Mouse (Mus musculus) lung, postnatal 0 days (tissue): ENCODE results near the gene Fnip2. TPM values are rescaled to one million over a fixed set of nuclear protein-coding genes. Genes with fewer than 3 reads are reported as not detected.
"Not testable (repeated sequence)": the region's sequence is repeated elsewhere in the genome, so short reads cannot be mapped to it uniquely, and the experiment has no call there.

Experiments
- ATAC-seq: fragments of 200-750 bp; cut with Nextera tagmentation; 2 replicates; pipeline ENCODE4 v1.8.0; 2017; ENCODE audit warnings: moderate library complexity
- DNase-seq: peaks from one replicate; pipeline ENCODE4 v3.0.0-alpha.2; 2016; ENCODE audit warnings: low spot score
- H3K27ac ChIP-seq: fragments of 300-500 bp; sonication (generic); 2 replicates; pipeline ENCODE4 v1.5.1; 2014; ENCODE audit warnings: antibody characterized with exemption, mild to moderate bottlenecking, low read length, mixed read lengths
- H3K27me3 ChIP-seq: fragments of 300-500 bp; sonication (generic); replicated peaks from 2 replicates; pipeline ENCODE4 v1.6.1; 2014; ENCODE audit warnings: low read length, mixed read lengths; ENCODE audit not compliant: insufficient read depth
- H3K36me3 ChIP-seq: fragments of 300-500 bp; sonication (generic); 2 replicates; pipeline ENCODE4 v1.6.1; 2014; ENCODE audit warnings: low read length, mixed read lengths; ENCODE audit not compliant: insufficient read depth
- H3K4me1 ChIP-seq: fragments of 300-500 bp; sonication (generic); 2 replicates; pipeline ENCODE4 v1.6.1; 2014; ENCODE audit warnings: antibody characterized with exemption, low read depth, low read length, mixed read lengths; ENCODE audit not compliant: insufficient read depth
- H3K4me2 ChIP-seq: fragments of 300-500 bp; sonication (generic); replicated peaks from 2 replicates; pipeline ENCODE4 v1.6.1; 2014; ENCODE audit warnings: low read depth, mild to moderate bottlenecking, low read length, moderate library complexity, mixed read lengths
- H3K4me3 ChIP-seq: fragments of 300-500 bp; sonication (generic); 2 replicates; pipeline ENCODE4 v1.5.1; 2014; ENCODE audit warnings: low read depth, low read length
- H3K9ac ChIP-seq: fragments of 300-500 bp; sonication (generic); replicated peaks from 2 replicates; pipeline ENCODE4 v1.6.1; 2014; ENCODE audit warnings: low read depth, mild to moderate bottlenecking
- H3K9me3 ChIP-seq: fragments of 300-500 bp; sonication (generic); 2 replicates; pipeline ENCODE4 v1.6.1; 2016; ENCODE audit warnings: low read length, mixed read lengths
- CTCF ChIP-seq: IDR thresholded peaks from 2 replicates; pipeline ENCODE4 v1.5.1; 2016; ENCODE audit warnings: antibody characterized with exemption, mild to moderate bottlenecking
- EP300 ChIP-seq: IDR thresholded peaks from 2 replicates; pipeline ENCODE4 v1.6.1; 2016; ENCODE audit warnings: antibody characterized with exemption, mild to moderate bottlenecking, control low read depth
- WGBS: fragments of 180-500 bp; shearing (Covaris S2); extraction: QIAGEN DNeasy Blood & Tissue Kit; methylation state at CpG from one replicate; pipeline ENCODE4 v1.1.7; 2014; 5-methylcytosine and 5-hydroxymethylcytosine counted together
- polyA plus RNA-seq: library from polyadenylated mRNA; unstranded; fragments of >200 nt; fragmentation: Nextera tagmentation; extraction: Ambion mirVana; gene quantifications from 2 replicates; pipeline ENCODE4 v1.2.1, GENCODE M21; 2015

Fnip2 gene
- polyA plus RNA-seq, 1 experiment from 2014 or later, result 3.5 TPM

DNA sequence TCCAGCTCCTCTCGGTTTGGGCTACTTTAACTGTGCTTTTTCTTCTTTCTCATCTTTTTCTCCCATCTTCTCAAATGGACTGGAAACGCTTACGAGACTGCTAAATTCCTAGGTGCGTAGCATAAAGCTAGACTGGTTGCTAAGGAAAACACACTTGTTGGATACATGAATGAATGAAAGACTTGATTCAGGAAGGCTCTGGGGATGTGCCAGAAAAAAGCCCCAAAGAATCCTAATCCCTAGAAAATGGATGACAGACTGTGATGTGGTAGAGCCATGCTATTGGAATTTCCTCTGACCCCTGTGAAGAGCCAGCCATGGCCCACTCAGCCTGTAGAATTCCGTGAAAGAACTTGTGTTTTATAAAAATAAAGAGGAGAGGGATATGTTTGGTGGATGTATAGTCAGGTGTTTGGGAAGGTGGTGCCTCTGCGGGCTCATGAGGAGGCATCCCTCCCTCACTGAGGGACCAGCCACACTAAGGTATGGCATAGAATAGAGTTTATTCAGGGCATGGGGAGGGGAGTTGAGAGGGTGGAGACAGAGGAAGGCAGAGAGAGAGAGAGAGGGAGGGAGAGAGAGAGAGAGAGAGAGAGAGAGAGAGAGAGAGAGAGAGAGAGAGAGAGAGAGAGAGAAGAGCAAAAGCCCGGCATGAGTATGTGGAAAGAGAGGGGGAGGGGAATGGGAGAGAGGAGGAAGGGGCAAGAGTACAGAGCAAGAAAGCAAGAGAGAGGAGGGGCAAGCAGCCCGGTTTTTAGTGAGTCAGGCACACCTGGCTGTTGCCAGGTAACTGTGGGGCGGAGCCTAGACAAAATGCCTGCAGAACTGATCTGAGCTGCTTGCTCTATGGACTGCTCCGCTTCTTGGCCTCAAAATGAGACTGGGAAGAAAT is 8.2 kb upstream of the Fnip2 start:
- Histone ChIP-seq H3K27me3 (no peaks in the 10 kb centered on the region), H3K9me3 (no peaks in the 10 kb centered on the region), H3K4me2 (no peak overlapping the region), H3K27ac (no peak overlapping the region), H3K4me3 (no peak overlapping the region), H3K4me1 (no peaks in the 10 kb centered on the region), H3K9ac (no peak overlapping the region), H3K36me3 (no peaks in the 10 kb centered on the region)
- peak; percentile 77 for ATAC-seq
- TF ChIP-seq EP300, result no peak
- no peak for TF ChIP-seq CTCF
- peak; percentile 57 for DNase-seq
- 35% methylated on average over 10 of the region's 10 CpGs for WGBS

- H3K9ac ChIP-seq, result no peak overlapping the region
- H3K4me1 ChIP-seq, result no peaks in the 10 kb centered on the region
- H3K4me2 ChIP-seq, result no peak overlapping the region
- 81% methylated on average over 3 of the region's 3 CpGs for WGBS
- H3K27ac ChIP-seq, result no peak overlapping the region
- H3K4me3 ChIP-seq, result no peak overlapping the region
- no peaks in the 10 kb centered on the region for H3K9me3 ChIP-seq
- TF ChIP-seq CTCF, result no peak
- no peak for TF ChIP-seq EP300
- DNase-seq (no peak), ATAC-seq (no peak)
- H3K36me3 ChIP-seq, result no peaks in the 10 kb centered on the region
- H3K27me3 ChIP-seq, result no peaks in the 10 kb centered on the region
These were observed 6.7 kb upstream of the Fnip2 start for GRCm38 (mm10) chr3:79574336-79574735.

DNA sequence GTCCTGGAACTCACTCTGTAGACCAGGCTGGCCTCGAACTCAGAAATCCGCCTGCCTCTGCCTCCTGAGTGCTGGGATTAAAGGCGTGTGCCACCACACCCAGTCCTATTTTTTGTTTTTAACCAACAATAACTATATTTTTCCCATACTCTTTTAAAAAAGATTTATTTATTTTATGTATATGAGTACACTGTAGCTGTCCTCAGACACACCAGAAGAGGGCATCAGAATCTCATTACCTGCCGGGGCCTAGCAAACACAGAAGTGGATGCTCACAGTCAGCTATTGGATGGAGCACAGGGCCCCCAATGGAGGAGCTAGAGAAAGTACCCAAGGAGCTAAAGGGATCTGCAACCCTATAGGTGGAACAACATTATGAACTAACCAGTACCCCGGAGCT is 5.8 kb upstream of the Fnip2 start:
- not testable (repeated sequence) for H3K27ac ChIP-seq, H3K9ac ChIP-seq, ATAC-seq, H3K27me3 ChIP-seq, H3K4me3 ChIP-seq, H3K36me3 ChIP-seq, H3K9me3 ChIP-seq, H3K4me2 ChIP-seq, DNase-seq, H3K4me1 ChIP-seq
- WGBS, result 88% methylated on average over 5 of the region's 5 CpGs

- Histone ChIP-seq H3K36me3 (no peaks in the 10 kb centered on the region), H3K27me3 (no peaks in the 10 kb centered on the region), H3K27ac (no peak overlapping the region), H3K9ac (no peak overlapping the region), H3K4me3 (no peak overlapping the region), H3K9me3 (no peaks in the 10 kb centered on the region), H3K4me1 (no peaks in the 10 kb centered on the region), H3K4me2 (no peak overlapping the region)
- TF ChIP-seq EP300 (no peak), CTCF (no peak)
- 60% methylated on average over 3 of the region's 3 CpGs for WGBS
- ATAC-seq (no peak), DNase-seq (peak; percentile 52)
These were observed 4.8 kb upstream of the Fnip2 start for GRCm38 (mm10) chr3:79572399-79572798.

DNA sequence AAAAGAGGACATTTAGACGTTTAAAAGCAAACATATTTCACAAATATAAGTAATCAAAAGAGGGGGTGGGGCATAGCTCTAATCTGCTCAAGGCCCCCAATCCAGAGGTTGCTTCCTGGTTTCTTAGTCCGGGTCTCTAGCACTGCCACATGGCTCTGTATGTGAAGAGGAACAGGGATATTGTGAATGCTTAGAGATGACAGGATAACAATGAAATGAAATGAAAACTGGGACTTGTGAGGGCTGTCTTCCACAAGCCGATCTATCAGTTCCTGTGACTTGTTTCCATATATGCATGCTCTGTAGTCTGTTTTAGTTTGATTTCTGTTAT is 1.7 kb upstream of the Fnip2 start:
- WGBS, result 77% methylated on average over 3 of the region's 3 CpGs

GRCm38 (mm10) chr3:79568629-79569350 is 1.2 kb upstream of the Fnip2 start:
- WGBS, result 81% methylated on average over 16 of the region's 16 CpGs
- peak overlapping the region; percentile 85 for H3K27ac ChIP-seq
- ATAC-seq (no peak), DNase-seq (no peak)
- no peaks in the 10 kb centered on the region for H3K4me1 ChIP-seq
- TF ChIP-seq CTCF (peak; percentile 45), EP300 (no peak)
- H3K36me3 ChIP-seq, result no peaks in the 10 kb centered on the region
- no peak overlapping the region for H3K4me2 ChIP-seq
- no peaks in the 10 kb centered on the region for H3K27me3 ChIP-seq
- H3K9me3 ChIP-seq, result no peaks in the 10 kb centered on the region
- H3K4me3 ChIP-seq, result no peak overlapping the region
- no peak overlapping the region for H3K9ac ChIP-seq

More for the DNA sequence above, 1.7 kb upstream of the Fnip2 start:
- H3K9me3 ChIP-seq, result no peaks in the 10 kb centered on the region
- DNase-seq (no peak), ATAC-seq (no peak)
- H3K27me3 ChIP-seq, result no peaks in the 10 kb centered on the region
- no peaks in the 10 kb centered on the region for H3K36me3 ChIP-seq
- H3K4me3 ChIP-seq, result no peak overlapping the region
- no peak overlapping the region for H3K4me2 ChIP-seq
- no peaks in the 10 kb centered on the region for H3K4me1 ChIP-seq
- TF ChIP-seq EP300 (no peak), CTCF (no peak)
- no peak overlapping the region for H3K27ac ChIP-seq
- no peak overlapping the region for H3K9ac ChIP-seq
